Mouse (Mus musculus) MN1 (cell line): Measurements from ENCODE around the gene Stat4.

Experiments used
- DNase-seq: peaks from one replicate; pipeline ENCODE4 v3.0.0-alpha.2; 2016; ENCODE audit warnings: low spot score

Stat4 gene

DNA sequence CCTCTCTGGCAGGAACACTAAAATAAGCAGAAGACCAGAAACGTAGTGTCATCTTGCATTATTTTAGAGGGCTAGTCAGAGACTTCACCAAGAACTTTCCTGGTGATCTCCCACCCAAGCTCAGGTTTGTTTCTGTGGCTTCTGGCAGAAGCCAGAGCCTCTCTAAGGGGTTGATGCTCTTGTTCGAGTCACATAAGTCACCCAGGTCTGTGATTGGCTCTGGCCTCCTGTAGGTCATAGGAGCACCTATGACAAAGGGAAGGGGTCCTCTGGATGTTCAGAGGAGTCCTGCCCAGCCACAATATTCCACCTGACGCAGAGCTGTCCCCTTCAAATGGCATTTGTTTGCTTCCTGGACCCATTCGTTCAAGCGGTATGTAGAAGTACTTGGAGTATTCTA is at the start of gene Stat4:
TSS of gene Stat4 (plus strand) at position 301 of the 400 bp plus-strand sequence.
- no peak for DNase-seq

DNA sequence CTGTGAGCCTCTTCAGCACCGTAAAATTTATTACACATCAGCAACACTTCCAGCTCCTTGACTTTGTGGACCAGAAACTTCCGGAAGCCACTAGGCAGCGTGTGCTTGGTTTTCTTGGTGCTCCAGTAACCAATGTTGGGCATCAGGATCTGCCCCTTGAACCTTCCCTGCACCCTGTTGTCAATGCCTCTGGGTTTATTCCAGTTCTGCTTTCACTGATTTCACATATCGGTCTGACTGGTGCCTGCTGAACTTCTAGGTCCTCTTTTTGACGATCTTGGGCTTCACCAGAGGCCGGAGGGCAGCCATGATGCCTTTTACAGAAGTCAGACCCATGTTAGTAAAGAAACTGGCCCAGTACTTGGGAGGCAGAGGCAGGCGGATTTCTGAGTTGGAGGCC is 48.6 kb upstream of the Stat4 start:
- no peak for DNase-seq

DNA sequence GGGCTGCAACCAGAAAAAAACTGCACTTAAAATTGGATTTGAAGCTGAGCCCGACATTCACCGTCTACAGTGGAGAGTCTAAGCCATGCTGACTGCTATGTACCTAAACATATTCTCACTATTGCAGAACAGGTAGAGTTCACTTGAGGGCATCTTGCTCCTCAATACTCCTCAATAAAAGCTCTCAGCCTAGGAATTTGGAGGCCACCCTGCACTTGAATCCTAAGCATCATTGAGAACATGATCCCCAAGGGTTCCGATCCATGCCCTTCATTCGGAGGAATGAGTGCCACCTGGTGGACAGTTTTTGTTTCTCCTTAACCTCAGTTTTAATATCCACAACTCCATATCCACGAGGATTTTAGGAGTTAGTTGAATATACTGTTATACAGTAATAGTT is 42.2 kb upstream of the Stat4 start:
- DNase-seq = peak; percentile 33

DNA sequence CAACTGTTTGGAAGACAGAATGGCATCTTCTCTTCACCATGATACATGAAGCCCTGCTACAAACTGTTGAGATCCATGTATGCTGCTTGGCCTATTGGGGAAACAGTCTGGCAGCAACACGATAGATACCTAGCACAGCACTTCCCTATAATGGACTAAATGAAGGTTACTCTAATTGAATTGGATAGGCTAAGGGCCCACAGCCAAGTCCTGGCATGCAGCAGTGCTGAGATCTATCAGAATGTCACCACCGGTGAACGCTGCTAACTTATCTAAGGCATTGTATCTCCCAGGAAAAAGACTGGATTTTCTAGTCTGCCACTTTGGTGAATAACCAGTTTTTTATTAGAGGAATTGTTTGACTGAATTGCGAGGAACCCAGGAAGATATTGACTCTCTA is 39.8 kb upstream of the Stat4 start:
- no peak for DNase-seq

DNA sequence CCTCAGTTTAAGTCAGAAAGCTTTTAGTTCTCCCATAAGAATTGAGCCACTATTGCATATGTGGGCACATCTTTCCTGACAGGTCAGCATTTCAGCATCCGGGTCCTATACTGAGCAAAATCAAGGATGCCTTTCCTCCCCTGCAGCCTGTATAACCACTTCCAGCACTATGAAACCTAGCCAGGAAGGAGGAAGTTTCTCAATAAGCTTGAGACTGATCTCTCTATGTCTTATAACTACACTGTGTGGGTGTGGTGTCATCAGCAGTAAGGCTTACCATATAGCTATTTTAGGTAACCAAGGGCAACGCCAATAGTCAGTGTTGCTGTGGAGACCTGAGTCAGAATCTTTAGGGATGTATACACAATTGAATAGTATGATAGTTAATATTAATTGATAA is 22.3 kb upstream of the Stat4 start:
- DNase-seq = no peak

DNA sequence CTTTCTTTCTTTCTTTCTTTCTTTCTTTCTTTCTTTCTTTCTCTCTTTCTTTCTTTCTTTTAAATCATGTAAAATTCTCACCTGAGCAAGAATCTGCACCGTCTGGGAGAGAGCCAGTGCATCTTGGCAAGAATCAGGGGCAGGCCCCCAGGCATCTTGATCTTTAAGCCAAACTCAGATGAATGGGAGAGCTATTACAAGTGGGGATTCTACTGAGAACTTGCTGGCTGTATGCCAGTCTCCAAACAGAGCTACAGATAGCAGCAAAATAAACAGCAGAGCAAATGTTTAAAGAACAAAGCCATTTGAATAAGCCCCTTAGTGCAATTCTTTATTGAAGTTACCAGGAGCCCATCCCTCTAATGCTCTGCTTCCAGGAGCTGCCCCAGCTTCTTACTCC is 18.0 kb upstream of the Stat4 start:
- DNase-seq = no peak

DNA sequence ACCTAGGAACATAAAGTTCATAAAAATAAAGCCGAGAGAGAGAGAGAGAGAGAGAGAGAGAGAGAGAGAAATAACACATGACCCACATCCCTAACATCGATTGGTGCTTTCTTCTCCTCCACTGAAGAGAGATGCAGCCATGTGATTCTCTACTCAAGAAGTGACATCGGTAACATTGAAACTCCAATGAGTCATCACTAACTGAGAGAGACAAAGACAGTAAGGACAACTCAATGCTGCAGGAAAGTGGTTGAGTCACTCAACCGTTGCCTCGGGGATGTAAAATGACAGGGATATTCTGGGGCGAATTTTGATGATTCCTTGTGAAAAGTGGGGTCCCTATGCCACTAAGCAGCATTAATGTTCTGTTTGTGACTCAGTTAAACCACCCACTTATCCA is 16.8 kb upstream of the Stat4 start:
- DNase-seq = no peak

DNA sequence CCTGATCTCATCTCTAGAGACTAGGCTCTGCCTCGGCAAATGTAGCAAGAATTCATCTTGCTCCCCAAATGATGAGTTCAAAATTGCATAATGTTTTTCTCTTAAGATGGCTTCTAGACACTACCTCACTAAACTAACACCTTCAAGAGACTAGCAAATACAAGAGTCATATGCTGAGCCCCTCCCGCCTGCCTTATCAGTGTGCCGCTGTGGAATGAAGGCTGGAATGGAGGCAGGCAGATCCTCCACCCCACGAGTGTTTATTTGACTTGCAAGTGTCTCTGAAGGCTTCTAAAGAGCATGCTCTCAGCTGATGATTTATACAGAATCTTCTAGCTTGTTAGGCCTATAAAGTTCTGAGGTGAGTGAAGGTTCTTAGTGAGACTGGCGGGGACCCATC is 11.4 kb upstream of the Stat4 start:
- DNase-seq = no peak

DNA sequence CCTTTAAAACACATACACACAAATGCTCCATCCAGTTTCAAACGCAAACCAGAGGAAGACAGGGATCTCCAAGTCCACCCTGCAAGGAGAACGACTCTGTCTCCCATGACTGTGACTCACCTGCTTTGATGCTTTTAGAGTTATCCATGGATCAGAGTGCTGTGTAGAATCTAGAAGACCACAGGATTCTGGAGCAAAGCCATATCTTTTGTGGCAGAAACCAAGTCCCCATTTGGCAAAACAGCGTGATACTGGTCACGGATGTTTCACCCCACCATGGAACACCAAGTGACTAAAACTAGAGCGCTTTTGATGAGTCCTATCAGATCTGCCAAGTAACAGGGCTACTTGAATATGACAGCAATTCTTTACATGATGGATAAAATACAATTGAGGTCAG is 7.9 kb upstream of the Stat4 start:
- DNase-seq = no peak

DNA sequence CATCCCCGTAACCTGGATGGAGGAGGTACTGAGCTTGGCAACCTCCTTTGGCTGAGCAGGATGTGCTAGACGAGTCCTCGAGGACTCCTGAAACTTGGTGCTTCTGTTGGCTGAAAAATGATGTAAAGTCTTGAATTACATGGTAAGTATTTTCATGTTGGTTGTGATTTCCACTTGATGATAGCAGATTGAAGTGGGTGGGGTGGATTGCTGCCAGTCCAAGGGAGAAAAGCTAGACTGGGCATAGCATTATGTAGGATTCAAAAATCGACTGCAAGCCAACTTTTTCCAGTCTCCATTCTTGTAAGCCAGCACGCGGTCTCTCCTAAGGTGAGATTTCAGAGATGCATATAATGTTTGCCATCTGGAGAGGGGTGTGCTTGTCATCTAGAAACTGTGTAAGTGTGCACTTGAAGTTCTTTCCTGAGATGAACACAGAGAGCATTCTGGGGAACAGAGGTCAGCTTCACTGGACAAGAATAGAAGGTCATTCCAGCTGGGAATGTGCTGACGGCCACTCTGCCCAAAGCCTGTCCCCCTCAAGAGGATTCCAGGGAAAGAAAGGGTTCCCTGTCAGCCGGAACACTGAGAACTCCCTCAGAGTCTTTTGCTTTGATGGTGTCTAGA is 5.1 kb downstream of the Stat4 start:
- DNase-seq = no peak

DNA sequence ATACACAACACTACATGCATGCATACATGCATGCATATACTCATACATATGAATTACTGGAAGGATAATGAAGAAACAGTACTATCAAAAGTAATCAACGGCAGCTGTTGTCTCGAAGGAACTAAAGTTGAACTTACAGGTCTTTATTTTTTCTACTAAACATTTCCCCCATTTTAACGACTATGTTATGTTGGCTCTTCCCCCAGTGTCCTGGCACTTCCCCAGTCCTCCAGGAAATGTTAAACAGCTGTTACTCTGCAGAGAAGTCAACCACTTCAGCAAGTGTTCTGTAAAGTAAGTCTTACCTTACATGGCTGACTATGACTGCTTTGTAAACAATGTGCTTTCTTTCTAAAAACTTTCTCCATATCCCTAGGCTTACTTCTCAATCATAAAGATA is 9.1 kb downstream of the Stat4 start:
- DNase-seq = no peak

DNA sequence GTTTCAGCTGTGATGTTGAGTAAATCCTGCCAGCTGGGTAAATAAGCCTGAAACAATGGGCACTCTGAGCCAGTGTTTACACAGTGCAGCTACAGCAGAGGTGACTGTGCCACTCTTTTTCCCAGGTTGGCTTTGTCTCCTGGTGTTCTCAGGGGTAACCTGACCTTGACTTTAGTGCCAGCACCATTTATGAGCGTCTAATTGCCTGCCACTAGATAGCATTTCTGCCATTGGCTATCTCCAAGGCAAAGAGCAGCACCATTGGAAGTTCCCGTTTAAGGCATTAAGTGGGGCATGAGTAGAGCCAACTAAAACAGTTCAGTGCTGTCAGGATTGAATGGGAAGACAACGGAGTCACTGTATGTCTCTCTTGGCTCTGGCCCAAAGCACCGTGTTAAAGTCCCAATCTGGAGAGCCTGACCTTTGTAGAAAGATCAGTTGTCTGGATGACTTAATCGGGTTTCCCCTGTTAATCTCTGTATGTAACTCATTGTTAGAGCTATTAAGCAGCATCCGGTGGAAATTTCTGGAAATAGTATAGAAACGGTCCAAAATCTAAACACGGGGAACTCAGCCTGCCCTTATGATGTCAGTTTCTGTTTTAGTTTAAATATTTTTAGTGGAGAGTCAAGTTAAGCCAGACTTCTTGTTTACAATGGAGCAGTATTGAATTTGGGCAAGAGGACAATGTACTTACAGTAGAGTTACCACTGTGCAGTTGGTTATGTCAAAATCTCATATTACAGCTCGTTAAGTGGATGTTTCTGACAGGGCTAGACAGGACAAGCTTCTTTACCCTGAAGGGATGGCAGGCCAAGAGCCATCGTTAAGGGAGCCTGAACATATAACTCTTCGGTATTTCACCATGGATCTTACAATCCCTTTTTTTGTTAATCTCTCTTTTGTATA is 10.1 kb downstream of the Stat4 start:
- no peak for DNase-seq

DNA sequence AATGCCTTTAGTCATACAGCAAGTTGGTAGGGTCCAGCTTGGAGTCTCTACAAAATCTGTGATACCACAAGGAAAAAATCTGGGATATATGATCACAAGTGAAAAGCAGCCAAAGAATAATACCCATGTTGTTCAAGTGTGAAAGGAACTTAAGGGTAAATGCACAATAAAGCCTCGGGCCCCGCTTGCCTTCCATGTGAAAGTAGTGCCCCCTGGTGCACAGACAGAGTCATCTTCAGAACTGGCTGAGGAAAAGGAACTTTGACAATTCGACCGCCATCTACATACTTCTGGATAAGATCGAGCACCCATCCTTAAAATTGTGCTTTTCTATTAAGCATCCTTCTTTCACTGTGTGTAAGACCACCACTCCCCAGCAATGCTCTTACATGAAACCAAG is 11.6 kb downstream of the Stat4 start:
- DNase-seq = peak; percentile 30

DNA sequence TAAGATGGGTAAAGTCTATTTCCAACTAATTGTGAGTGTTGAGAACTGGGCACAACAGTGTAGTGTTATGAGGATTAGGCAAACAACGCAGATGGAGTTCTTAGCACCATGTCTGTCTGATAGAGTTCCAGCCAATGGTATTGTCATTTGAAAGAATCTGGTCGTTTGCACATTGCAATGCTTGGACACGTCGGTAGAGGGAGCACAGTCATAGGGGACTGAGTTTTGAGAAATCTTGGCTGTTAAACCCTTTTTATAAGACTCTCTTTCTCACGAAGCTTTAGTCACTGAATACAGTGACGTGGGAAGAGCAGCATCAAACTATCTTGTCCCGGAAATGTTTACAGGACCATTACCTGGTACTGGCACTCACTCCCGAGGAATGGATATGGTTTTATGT is 17.1 kb downstream of the Stat4 start:
- peak; percentile 48 for DNase-seq

DNA sequence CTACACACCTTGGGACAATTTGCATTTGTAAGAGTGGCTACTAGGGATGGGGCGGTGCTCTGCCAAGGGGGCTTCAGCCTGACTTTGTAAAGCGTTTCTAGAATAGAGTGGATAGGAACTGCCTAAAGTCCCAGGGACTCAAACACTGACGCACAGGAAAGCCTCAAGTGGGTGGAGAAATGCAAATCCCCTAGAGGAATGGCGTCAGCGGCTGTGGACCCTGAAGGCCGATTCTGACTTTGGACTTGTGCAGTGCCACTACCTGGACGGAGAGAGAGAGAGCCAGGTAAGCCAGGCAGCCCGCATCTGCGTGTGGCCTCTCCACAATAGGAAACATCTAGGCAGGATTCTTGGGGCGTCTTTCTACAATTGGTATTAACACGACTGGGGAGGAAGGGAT is 21.5 kb downstream of the Stat4 start:
- DNase-seq = no peak

DNA sequence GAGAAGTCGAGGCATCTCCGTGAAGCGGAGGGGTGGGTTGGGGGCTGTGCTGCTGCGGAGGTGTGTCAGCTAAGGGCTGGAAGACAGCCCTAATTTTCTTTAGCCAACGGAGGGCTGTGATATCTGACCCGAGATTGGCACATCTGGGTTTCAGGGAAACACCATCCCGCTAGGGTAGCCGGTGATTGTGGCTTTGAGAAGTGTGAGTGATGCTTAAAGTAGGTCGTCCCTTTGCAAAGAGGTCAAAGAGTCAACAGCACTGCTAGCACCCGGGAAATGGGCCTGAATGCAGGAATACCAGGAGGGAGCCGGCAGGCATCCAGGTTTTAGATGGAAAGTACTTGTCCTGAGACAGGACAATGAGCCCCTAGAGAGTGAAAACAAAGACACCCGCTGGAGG is 22.0 kb downstream of the Stat4 start:
- no peak for DNase-seq

DNA sequence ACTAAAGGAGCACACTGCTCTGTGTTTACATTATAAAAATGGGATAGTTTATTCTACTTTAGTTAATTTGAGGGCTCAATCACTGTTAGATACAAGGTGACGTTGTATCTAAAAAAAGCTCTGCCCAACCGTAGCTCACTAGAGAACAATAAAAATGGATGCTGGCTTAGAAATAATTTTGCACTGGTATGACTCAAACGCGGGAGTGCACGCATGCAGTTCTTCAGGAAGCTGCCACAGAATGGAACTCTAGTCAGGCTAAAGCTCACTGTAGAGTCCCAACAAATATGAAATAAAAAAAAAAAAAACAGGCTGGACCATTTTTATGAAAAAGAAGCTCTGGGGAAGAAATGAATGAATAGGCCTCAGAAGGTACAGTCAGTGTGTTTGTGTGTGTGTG is 23.8 kb downstream of the Stat4 start:
- DNase-seq = no peak

DNA sequence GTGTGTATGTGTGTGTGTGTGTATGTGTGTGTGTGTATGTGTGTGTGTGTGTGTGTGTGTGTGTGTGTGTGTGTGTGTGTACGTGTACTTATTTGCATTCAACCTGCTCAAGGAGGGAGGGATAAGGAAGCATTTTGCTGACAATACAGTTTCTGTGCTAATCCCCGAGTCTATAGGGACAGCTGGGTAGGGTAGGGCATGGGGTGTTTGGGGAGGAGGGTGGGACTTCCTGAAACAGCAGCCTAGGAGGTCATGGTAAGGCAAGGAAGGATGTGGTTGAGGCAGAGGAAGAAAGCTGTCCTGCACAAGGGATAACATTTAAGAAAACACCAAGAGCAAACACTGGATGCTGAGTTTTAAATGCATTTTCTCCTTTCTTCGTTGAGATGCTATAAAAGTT is 24.3 kb downstream of the Stat4 start:
- DNase-seq = no peak

DNA sequence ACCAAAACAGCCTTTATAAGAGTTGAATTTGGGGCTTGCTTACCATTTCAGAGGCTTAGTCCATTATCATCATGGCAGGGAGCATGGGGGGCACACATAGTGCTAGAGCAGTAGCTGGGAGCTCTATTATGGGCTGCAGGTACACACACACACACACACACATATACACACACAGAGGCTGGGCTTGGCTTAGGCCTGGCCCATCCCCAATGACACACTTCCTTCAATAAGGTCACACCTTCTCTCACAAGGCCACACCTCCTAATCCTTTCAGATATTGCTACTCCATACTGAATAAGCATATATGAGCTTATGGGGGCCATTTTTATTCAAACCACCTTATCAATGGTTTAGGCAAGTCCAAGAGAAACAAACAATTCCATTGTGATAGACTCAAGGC is 25.3 kb downstream of the Stat4 start:
- no peak for DNase-seq

DNA sequence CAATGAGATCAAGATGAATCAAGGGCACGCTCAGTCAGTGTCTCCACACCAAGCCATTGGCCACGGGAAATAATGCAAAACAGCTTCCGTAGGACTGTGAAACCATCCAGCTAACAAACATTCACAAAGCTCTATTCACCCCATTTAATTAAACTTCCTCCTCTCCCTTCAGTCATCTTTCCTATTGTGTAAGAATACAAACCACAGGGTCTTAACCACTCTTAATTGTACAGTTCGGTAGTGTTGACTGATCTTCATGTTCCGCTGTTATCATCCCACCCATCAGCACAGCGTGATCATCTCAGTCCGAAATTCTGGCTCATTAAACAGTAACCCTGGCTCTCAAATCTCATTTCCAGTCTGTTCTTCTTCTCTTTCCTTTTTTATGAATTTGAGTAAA is 25.8 kb downstream of the Stat4 start:
- DNase-seq = no peak

DNA sequence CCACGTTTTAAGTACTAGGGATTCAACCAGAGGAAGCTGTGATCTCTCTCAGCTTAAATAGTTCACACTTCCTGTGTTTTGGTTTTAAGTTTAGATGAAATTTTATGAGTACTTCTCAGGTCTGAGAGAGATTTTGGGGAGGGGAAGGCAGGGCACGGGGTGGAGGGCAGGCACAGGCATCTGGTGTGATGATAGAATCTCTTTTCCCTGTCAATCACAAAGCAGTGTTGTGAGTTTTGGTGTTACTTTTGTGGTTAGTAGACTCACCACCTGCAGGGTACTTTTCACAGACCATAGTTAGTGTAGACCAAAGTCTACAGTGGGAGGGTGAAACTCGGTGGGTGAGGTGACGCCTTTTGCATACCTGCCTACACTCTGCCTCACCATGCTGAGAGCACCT is 32.7 kb downstream of the Stat4 start:
- no peak for DNase-seq

DNA sequence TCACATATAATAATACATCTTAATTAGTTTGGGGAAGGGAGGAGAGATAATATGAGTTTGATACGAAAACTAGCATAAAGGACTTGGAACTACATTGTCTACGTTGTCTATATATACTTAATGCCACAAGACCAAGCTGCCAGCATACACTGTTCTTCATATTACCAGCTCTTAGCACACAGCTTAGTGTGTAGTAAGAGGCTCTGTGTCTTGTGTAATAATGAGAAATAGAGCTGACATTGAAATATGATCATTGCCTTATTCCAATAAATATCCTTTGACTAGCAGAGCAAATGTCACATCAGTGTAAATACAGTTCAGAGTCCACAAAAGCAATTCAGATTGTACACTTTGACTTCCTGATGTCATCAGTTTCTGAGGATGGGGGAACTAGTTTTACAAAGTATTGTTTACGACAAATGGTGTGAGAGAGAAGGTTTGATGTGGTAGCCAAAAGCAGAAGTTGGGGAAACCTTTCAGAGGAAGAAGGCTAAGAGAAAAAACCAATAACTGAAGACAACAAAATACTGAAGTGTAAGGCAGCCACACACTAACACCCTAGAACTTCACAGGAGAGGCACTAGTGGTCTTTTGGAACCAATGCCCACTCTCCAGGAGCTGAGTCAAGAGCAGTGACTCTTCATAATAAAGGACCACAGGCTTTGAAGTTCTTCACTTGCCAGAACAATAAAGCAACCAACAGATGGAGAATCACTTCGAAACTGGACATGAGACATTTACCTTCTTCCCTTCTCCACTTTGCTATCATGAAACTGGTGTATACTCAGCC is 35.2 kb downstream of the Stat4 start:
- DNase-seq = no peak

DNA sequence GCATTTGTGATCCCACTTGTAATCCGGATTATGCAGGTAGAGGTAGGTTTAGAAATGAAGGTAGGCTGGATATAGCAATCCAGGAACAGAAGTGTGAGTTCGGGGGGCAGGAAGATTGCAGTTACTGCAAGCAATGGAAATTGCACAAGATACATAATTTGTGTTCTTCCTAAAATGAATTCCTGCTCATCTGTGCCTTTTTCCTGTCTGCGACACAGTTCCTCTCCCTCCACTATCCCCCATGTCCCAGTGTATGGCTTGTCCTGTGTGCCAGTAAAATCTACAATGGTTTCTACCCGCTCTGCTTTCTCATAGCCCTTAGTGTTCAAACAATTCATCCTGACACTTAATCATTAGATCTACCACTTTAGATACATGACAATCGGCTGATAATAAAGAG is 41.7 kb downstream of the Stat4 start:
- DNase-seq = no peak
